Mouse (Mus musculus): ENCODE data around the gene Eef2. TPM values are rescaled to one million over a fixed set of nuclear protein-coding genes. Genes with fewer than 3 reads are reported as not detected.
"Not testable (repeated sequence)": the region's sequence is repeated elsewhere in the genome, so short reads cannot be mapped to it uniquely, and the experiment has no call there.

Gene Eef2
- total and polyA plus RNA-seq, 3 experiments = 1,393 to 1,508 (median 1,424) TPM

DNA sequence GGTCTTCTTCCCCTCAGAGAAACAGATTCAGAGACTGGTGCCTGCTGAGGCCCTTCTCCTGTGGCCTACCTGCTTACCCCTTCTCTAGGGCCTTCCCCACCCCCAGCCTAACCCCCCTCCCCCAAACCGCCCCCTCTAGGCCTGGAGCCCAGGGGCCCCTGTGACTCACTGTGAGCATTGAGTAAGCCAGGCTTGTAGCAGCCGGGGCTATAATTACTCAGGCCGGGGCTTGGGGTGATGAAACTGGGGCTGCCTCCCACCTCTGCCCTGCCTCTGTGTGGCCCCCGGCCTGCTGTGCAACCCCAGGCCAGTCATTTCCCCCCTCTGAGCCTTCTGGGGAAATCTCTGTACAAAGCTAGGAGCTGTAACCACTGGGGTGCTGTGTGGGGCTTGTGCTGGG lies 30.1 kb upstream of the Eef2 start:
- DNase-seq = peak; percentile 78

DNA sequence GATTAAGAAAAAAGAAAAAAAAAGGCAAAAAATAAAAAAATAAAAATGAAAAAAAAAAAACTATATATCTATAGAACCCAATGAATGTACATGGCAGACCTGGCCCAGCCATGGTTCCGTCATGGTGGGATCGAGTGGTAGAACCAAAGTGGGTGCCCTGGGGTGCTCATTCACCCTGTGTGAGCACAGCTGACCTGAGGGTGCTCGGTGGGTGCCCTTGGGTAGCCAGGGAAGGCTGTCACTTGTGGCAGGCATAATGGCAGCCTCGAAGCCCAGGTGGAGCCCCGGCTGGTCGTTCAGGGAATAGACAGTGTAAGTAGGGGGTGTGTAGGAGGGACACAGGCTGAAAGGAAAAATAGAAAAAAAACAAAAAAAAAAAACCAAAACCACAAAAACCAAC lies 25.2 kb upstream of the Eef2 start:
- DNase-seq = no peak

GRCm38 (mm10) chr10:81152609-81153008 lies 23.8 kb upstream of the Eef2 start:
- no peak for DNase-seq

- DNase-seq = no peak
Observed at GRCm38 (mm10) chr10:81154313-81154712, 22.1 kb upstream of the Eef2 start.

- no peak for DNase-seq
Observed at GRCm38 (mm10) chr10:81154736-81155135, 21.7 kb upstream of the Eef2 start.

GRCm38 (mm10) chr10:81161602-81162317 lies 14.7 kb upstream of the Eef2 start:
- DNase-seq = peak; percentile 65

DNA sequence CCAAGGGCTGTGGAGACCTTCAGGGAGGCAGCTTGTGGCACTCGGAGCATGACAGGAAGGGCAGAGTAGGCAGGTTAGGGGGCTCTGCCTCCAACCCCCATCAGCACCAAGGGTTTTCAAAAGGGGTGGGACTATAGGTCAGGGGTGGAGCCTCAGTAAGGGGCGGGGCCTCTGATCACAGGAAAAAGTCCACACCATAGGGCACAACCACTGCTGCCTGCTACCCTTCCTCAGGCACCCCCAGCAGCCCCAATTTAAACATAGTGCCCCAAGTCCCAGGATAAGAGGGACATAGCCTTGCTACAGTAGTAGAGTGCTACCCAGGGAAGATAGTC lies 14.1 kb upstream of the Eef2 start:
- DNase-seq = no peak

- DNase-seq = peak; percentile 18
Observed at GRCm38 (mm10) chr10:81165118-81165517, 11.3 kb upstream of the Eef2 start.

- DNase-seq = peak; percentile 100
Observed at GRCm38 (mm10) chr10:81167200-81168086, 9.0 kb upstream of the Eef2 start, which contains the start of gene Pias4. TSS of gene Pias4 (minus strand) at chr10:81167923.

- DNase-seq = no peak
Observed at GRCm38 (mm10) chr10:81168087-81168431, 8.4 kb upstream of the Eef2 start.

GRCm38 (mm10) chr10:81168521-81169244 lies 7.7 kb upstream of the Eef2 start:
- DNase-seq = peak; percentile 91

- DNase-seq = not testable (repeated sequence)
Observed at GRCm38 (mm10) chr10:81169411-81169900, 7.0 kb upstream of the Eef2 start.

DNA sequence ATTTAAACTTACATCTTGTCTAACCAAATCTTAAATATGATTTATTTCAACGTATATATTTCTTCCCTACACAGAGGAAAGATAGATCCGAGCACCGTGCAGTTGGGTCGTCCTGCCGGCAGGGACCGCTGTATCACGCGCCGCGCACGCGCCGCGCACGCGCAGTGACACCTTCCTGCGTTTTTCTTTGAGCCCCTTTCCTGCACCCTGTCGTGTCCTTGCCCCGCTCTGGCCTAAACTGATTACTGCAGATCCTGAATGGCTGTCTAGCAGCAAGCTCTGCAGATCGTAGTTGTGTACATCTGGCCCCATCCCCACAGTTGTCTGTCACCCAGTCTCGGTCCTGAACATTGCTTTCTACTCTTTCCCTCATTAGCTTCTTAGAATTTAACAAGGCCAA lies 3.3 kb upstream of the Eef2 start:
- DNase-seq = peak; percentile 89

DNA sequence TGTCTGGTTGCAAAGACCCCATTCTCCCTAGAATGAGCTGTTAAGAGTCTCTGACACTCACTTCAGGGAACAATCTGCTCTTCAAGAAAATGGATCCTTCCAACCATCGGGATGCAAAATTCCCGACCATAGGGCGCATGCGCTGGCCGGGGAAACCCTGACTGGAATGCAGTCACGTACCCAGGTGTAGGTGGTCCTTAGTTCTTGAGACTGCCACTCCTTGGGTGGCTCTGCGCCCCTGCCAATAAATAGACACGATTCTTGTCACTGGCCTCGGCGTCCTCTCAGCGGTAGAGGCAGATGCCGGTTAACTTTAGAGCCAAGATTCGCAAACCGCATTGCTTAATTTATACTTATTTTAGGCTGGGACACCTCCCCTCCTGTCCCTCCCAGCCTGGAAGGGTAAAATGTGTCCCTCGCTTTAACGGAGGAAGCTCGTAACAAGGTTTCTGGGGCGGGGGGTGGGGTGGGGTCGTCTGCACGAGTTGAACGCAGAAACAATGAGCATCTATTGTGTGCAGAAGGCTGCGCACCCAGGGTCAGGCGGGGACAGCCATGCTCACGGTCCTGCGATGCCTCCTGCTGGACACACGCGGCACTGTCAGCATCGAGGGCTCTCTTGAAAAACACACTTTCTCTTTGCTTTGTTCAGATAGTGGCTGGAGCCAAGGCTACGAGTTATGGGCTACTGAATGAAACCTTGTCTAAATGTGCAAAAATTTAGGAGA lies 1.6 kb upstream of the Eef2 start:
- peak; percentile 90 for DNase-seq

DNA sequence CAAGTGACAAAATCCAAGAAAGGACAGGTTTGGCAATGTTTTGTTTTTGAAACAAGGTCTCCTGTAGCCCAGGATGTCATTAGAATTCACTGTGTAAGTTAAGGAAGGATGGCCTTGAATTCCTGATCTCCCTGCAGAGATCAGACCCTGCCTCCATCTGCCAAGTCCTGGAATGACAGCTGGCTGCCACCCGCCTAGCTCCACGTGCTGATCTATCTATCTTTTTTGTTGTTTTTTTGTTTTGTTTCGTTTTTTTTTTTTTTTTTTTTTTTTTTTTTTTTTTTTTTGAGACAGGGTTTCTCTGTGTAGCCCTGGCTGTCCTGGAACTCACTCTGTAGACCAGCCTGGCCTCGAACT lies 1.1 kb upstream of the Eef2 start:
- not testable (repeated sequence) for DNase-seq

- DNase-seq = peak; percentile 73
Observed at GRCm38 (mm10) chr10:81175936-81176465, 430 bp upstream of the Eef2 start.

DNA sequence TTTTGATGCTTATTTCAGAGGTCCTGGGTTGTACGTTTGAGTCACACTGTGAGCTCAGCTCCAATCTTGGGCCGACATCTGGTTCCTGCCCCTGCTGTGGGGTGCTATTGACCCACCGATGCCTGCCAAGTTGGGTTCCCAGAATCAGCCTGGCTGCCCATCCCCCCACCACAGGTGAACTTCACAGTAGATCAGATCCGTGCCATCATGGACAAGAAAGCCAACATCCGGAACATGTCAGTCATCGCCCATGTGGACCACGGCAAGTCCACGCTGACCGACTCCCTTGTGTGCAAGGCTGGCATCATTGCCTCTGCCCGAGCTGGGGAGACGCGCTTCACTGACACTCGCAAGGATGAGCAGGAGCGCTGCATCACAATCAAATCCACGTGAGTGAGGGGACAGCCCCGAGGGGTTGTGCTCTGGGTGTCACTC lies 1.1 kb downstream of the Eef2 start:
- peak; percentile 71 for DNase-seq

DNA sequence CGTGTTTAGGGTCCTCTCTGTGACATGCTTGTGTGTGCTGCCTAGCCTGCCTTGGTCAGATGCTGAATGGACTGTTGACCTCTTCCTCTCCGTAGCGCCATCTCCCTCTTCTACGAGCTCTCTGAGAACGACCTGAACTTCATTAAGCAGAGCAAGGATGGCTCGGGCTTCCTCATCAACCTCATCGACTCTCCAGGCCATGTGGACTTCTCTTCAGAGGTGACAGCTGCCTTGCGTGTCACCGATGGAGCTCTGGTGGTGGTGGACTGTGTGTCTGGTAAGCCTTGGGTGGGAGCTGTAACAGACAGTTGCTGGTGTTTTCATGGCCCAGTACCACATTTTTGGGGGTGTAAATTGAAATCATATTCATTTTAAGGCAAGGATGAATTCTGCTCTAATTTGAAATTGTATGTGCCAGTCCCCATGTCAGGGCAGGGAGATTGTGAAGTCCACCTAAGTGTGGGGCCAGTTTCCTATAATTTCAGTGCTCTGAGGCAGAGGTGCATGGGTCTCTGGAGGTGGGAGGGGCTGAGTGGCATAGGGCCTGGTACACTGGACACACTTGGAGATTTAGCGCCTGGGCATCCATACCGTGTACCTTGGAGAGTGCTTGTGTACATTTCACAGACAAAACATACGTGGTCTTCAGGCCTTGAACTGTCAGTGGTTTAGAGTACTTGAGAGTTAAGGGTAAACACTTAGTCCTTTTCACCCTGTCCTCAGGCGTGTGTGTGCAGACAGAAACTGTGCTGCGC lies 1.7 kb downstream of the Eef2 start:
- peak; percentile 37 for DNase-seq

GRCm38 (mm10) chr10:81178927-81179326 lies 2.5 kb downstream of the Eef2 start:
- peak; percentile 10 for DNase-seq

DNA sequence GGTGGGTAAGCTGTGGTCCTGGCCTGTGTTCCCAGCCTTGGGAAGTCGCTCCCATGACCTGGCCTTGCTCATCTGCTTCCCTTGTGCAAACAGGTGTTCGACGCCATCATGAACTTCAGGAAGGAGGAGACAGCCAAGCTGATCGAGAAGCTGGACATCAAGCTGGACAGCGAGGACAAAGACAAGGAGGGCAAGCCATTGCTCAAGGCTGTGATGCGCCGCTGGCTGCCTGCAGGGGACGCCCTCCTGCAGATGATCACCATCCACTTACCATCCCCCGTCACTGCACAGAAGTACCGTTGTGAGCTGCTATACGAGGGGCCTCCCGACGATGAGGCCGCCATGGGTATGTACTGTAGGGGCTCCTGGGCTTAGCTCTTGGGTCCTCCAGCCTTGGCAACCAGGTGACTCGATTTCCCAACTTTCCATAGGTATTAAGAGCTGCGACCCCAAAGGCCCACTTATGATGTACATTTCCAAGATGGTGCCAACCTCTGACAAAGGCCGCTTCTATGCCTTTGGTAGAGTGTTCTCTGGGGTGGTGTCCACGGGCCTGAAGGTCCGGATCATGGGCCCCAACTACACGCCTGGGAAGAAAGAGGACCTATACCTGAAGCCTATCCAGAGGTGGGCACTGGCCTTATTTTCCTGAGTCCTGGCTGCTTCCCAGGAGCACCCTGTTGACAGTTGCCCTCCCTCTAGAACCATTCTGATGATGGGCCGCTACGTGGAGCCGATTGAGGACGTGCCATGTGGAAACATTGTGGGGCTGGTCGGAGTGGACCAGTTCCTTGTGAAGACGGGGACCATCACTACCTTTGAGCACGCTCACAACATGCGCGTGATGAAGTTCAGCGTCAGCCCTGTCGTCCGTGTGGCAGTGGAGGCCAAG lies 3.3 kb downstream of the Eef2 start:
- no peak for DNase-seq

Data from adrenal gland, adult 2 months (tissue).